ENCODE assay signal across 9 mouse cellular contexts in the genomic region with DNA sequence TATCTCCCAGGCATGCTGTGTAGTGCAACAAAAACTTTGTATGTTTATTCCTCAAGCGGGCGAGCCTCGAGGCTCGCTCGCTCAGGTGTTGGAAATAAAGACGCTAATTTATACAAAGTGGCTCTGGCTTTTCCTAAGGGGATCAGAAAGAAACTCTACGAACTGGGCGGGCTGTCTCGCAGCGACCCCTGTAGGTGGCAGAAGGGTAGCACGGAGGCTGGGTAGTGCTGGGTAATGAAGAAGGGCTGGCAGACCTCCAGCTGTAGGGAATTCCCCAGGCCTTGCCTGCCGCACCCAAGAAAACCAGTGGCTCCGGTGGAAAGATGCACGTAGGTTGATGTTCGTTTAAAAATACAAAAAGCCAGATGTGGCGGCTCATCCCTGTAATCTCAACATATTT. TPM values are rescaled to one million over a fixed set of nuclear protein-coding genes. Genes with fewer than 3 reads are reported as not detected.
DNase-seq lines count a peak whose midpoint lies in the region; ATAC-seq and TF ChIP-seq lines count a peak whose summit lies in the region.
"Had no signal": no experiment of that assay in that cellular context is flagged by ENCODE, and none has a peak within 500 bp of the region (broad histone marks: within the 10 kb centered on the region; RNA-seq: fewer than 3 reads in every experiment).

No protein-coding gene starts in this region.

- no peaks in the 10 kb centered on the region for H3K9me3 ChIP-seq in intestine, embryonic 14.5 days (ENCODE audit: control insufficient read depth, low read length)
- no peaks in the 10 kb centered on the region for H3K9me3 ChIP-seq in intestine, embryonic 16.5 days (ENCODE audit: control insufficient read depth, low read length)
- no peaks in the 10 kb centered on the region for H3K9me3 ChIP-seq in E14TG2a.4 (ENCODE audit: low read length)
- no peaks in the 10 kb centered on the region for H3K9me3 ChIP-seq in midbrain, postnatal 0 days (ENCODE audit: low read length)
- H3K9me3 ChIP-seq: liver, embryonic 13.5 days had no signal

- WGBS in intestine, embryonic 14.5 days = 7% methylated on average over 16 of the region's 16 CpGs
- WGBS in intestine, embryonic 16.5 days = 7% methylated on average over 16 of the region's 16 CpGs
- WGBS in cerebellum, adult 2 months = 30% methylated on average over 16 of the region's 16 CpGs
- 6% methylated on average over 16 of the region's 16 CpGs for WGBS in midbrain, postnatal 0 days

- H3K4me3 ChIP-seq in intestine, embryonic 14.5 days (ENCODE audit: low read depth, low read length) = no peak overlapping the region
- H3K4me3 ChIP-seq in intestine, embryonic 16.5 days (ENCODE audit: low read length) = no peak overlapping the region
- no peak overlapping the region for H3K4me3 ChIP-seq in E14TG2a.4 (replicated peaks; ENCODE audit: low read length)
- no peak overlapping the region for H3K4me3 ChIP-seq in cerebellum, adult 2 months (replicated peaks; ENCODE audit: insufficient read depth, low read depth, low read length)
- no peak overlapping the region for H3K4me3 ChIP-seq in midbrain, postnatal 0 days (ENCODE audit: low read depth, low read length)
- H3K4me3 ChIP-seq: liver, embryonic 13.5 days had no signal

- 0 out of 2 replicates have a peak, but pooled peaks cover 5% of the 10 kb centered on the region for H3K4me1 ChIP-seq in intestine, embryonic 14.5 days (replicated peaks; ENCODE audit: control insufficient read depth, insufficient read depth, low read length)
- H3K4me1 ChIP-seq in intestine, embryonic 16.5 days (ENCODE audit: control insufficient read depth, insufficient read depth, low read length) = no peaks in the 10 kb centered on the region
- H3K4me1 ChIP-seq in E14TG2a.4 (replicated peaks; ENCODE audit: low read depth, low read length) = peaks cover 23% of the 10 kb centered on the region
- H3K4me1 ChIP-seq in cerebellum, adult 2 months (ENCODE audit: control insufficient read depth, insufficient read depth, low read length) = no peaks in the 10 kb centered on the region
- H3K4me1 ChIP-seq in midbrain, postnatal 0 days (ENCODE audit: insufficient read depth, low read length) = no peaks in the 10 kb centered on the region
- H3K4me1 ChIP-seq: liver, embryonic 13.5 days had no signal

- H3K27ac ChIP-seq in intestine, embryonic 14.5 days (ENCODE audit: low read depth) = no peak overlapping the region
- no peak overlapping the region for H3K27ac ChIP-seq in intestine, embryonic 16.5 days (ENCODE audit: low read length)
- H3K27ac ChIP-seq in cerebellum, adult 2 months (ENCODE audit: insufficient read depth, low read length) = no peak overlapping the region
- H3K27ac ChIP-seq in midbrain, postnatal 0 days (ENCODE audit: low read depth, low read length) = no peak overlapping the region
- H3K27ac ChIP-seq: liver, embryonic 13.5 days had no signal

- no peaks in the 10 kb centered on the region for H3K36me3 ChIP-seq in intestine, embryonic 14.5 days (ENCODE audit: control insufficient read depth, insufficient read depth, low read length)
- H3K36me3 ChIP-seq in intestine, embryonic 16.5 days (ENCODE audit: control insufficient read depth, insufficient read depth, low read length) = no peaks in the 10 kb centered on the region
- H3K36me3 ChIP-seq in E14TG2a.4 (ENCODE audit: insufficient read depth, low read length) = no peaks in the 10 kb centered on the region
- no peaks in the 10 kb centered on the region for H3K36me3 ChIP-seq in midbrain, postnatal 0 days (ENCODE audit: insufficient read depth, low read length)
- H3K36me3 ChIP-seq: liver, embryonic 13.5 days had no signal

- peak; percentile 83 for DNase-seq in intestine, embryonic 14.5 days (ENCODE audit: low spot score)
- DNase-seq in cerebellum, adult 2 months = peak; percentile 51 to 54
- DNase-seq in gastrocnemius, postnatal 10 days = peak; percentile 85
- DNase-seq in left cerebral cortex, adult 18-20 months (ENCODE audit: low spot score in 2 of 2) = peak; percentile 76
- peak; percentile 85 for DNase-seq in midbrain, postnatal 0 days (ENCODE audit: low spot score)
- peak; percentile 50 for DNase-seq in thymus, postnatal 14 days
- DNase-seq: liver, embryonic 13.5 days had no signal

- H3K27me3 ChIP-seq in intestine, embryonic 14.5 days (replicated peaks; ENCODE audit: control insufficient read depth, insufficient read depth, low read length) = peaks cover 57% of the 10 kb centered on the region
- peaks cover 47% of the 10 kb centered on the region for H3K27me3 ChIP-seq in intestine, embryonic 16.5 days (replicated peaks; ENCODE audit: control insufficient read depth, insufficient read depth, low read length)
- H3K27me3 ChIP-seq in E14TG2a.4 (ENCODE audit: insufficient read depth, low read length) = peaks cover 55% of the 10 kb centered on the region
- no peaks in the 10 kb centered on the region; the same call in 1 of the 2 replicates for H3K27me3 ChIP-seq in cerebellum, adult 2 months (ENCODE audit: control insufficient read depth, insufficient read depth, low read length)
- H3K27me3 ChIP-seq in midbrain, postnatal 0 days (ENCODE audit: insufficient read depth, low read length) = peaks cover 54% of the 10 kb centered on the region

- no peak overlapping the region for H3K4me2 ChIP-seq in intestine, embryonic 14.5 days (ENCODE audit: low read length)
- H3K4me2 ChIP-seq in intestine, embryonic 16.5 days (ENCODE audit: low read depth, low read length) = no peak overlapping the region
- no peak overlapping the region for H3K4me2 ChIP-seq in midbrain, postnatal 0 days (ENCODE audit: low read depth, low read length, poor library complexity, severe bottlenecking)
- H3K4me2 ChIP-seq: liver, embryonic 13.5 days had no signal

- ATAC-seq in intestine, embryonic 14.5 days (replicated peaks; ENCODE audit: low FRiP score, low TSS enrichment, low read depth) = no peak
- no peak for ATAC-seq in intestine, embryonic 16.5 days
- ATAC-seq in midbrain, postnatal 0 days (ENCODE audit: low FRiP score) = no peak

- no peak overlapping the region for H3K9ac ChIP-seq in intestine, embryonic 14.5 days (ENCODE audit: low read length)
- H3K9ac ChIP-seq in intestine, embryonic 16.5 days (ENCODE audit: low read depth, low read length) = no peak overlapping the region
- no peak overlapping the region for H3K9ac ChIP-seq in midbrain, postnatal 0 days (replicated peaks; ENCODE audit: low read length, poor library complexity, severe bottlenecking)
- H3K9ac ChIP-seq: liver, embryonic 13.5 days had no signal

- no peak for TF ChIP-seq POLR2A in cerebellum, adult 2 months (IDR thresholded peaks at IDR 0.05; ENCODE audit: borderline replicate concordance, insufficient read depth, low read length)

- peak; percentile 62 for TF ChIP-seq CTCF in E14TG2a.4 (conservative IDR thresholded peaks at IDR 0.05; ENCODE audit: low read length)
- peak; percentile 50; the same call in 1 of the 2 replicates for TF ChIP-seq CTCF in cerebellum, adult 2 months (IDR thresholded peaks at IDR 0.05; ENCODE audit: borderline replicate concordance, insufficient read depth, low read depth, low read length)
- TF ChIP-seq CTCF in midbrain, postnatal 0 days (IDR thresholded peaks at IDR 0.05) = peak; percentile 80

RNA-seq across cellular contexts. Expression of a gene that starts 2.7 kb away (rescaled TPM):
- polyA plus RNA-seq in intestine, embryonic 14.5 days (2014; fragmentation: Nextera tagmentation; extraction: Ambion mirVana) = not detected in 2 replicates
- 0.07 and 0.12 TPM in 2 replicates for polyA plus RNA-seq in intestine, embryonic 16.5 days (2015; fragmentation: Nextera tagmentation; extraction: Ambion mirVana)
- polyA plus RNA-seq in cerebellum, adult 2 months (2012; rRNA removed) = 0.08 TPM in 1 of 2 replicates, not detected in the other
- 10 to 100 TPM; 36.8 to 45.3 TPM for total RNA-seq in gastrocnemius, postnatal 10 days (2021)
- total RNA-seq in left cerebral cortex, adult 18-20 months (2021) = not detected
- 2.8 TPM in 1 of 2 replicates, not detected in the other for total RNA-seq in midbrain, postnatal 0 days (2014; rRNA removed)
- polyA plus RNA-seq in midbrain, postnatal 0 days (2015; fragmentation: Nextera tagmentation; extraction: Ambion mirVana) = 0.11 and 0.52 TPM in 2 replicates

RNA-seq across cellular contexts. Expression of a gene that starts 17.3 kb away (rescaled TPM):
- 0.35 and 0.98 TPM in 2 replicates for polyA plus RNA-seq in intestine, embryonic 14.5 days (2014; fragmentation: Nextera tagmentation; extraction: Ambion mirVana)
- 0.27 and 0.50 TPM in 2 replicates for polyA plus RNA-seq in intestine, embryonic 16.5 days (2015; fragmentation: Nextera tagmentation; extraction: Ambion mirVana)
- polyA plus RNA-seq in cerebellum, adult 2 months (2012; rRNA removed) = 325 and 338 TPM in 2 replicates
- total RNA-seq in gastrocnemius, postnatal 10 days (2021) = 10 to 100 TPM; 19.7 to 21.1 TPM
- 100 to 1,000 TPM; 132 to 153 TPM for total RNA-seq in left cerebral cortex, adult 18-20 months (2021)
- 43.8 and 44.9 TPM in 2 replicates for total RNA-seq in midbrain, postnatal 0 days (2014; rRNA removed)
- polyA plus RNA-seq in midbrain, postnatal 0 days (2015; fragmentation: Nextera tagmentation; extraction: Ambion mirVana) = 24.0 and 26.5 TPM in 2 replicates

Comparison
In these comparisons a context has a peak if more than half of its experiments do, and no peak if none do; other contexts are left out.
1. RNA of a gene that starts 17.3 kb away (polyA plus RNA-seq): 325 to 338 TPM in cerebellum, adult 2 months and 24.0 to 26.5 TPM in midbrain, postnatal 0 days; 0.27 to 0.50 TPM in intestine, embryonic 16.5 days and 0.35 to 0.98 TPM in intestine, embryonic 14.5 days; every median in the first group is over 10 times any median in the second.
2. Peak in every context shown above with its lines, with median percentiles within 50 percentile points of each other: DNase-seq and CTCF ChIP-seq.